Mouse (Mus musculus): ENCODE results near the gene Ank3. TPM values are rescaled to one million over a fixed set of nuclear protein-coding genes. Genes with fewer than 3 reads are reported as not detected.

The Ank3 gene
- total and polyA plus RNA-seq, 2 experiments from 2014 or later, result 23.4 to 64.7 TPM

DNA sequence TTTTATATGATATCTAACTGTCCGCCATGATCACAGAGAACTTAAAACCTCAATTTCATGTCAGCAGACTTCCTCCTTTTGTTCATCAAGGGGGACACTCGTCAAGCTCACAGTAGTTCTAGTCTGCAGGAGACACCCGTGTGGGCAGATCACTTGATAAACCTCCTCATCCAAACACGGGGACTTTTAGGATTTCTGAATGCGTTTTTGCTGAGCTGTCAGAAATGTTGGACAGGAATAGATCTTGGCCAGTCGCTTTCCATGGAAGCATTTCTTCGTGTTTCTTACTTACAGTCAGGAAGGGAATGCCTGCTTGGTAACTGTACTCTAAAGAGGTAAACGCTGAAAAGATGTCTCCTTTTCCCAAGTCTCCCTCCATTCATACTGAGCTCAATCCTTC lies 598.5 kb downstream of the Ank3 start:
- TF ChIP-seq CTCF (IDR thresholded peaks at IDR 0.05; ENCODE audit: low read depth) (no peak), EP300 (IDR thresholded peaks at IDR 0.05; ENCODE audit: low read depth) (no peak)
- DNase-seq (ENCODE audit: low spot score) (no peak), ATAC-seq (ENCODE audit: insufficient read depth, low read depth) (no peak)
- Histone ChIP-seq H3K4me2 (ENCODE audit: low read depth, low read length) (no peak overlapping the region), H3K4me1 (ENCODE audit: control insufficient read depth, insufficient read depth) (no peaks in the 10 kb centered on the region), H3K9ac (replicated peaks; ENCODE audit: low read depth, low read length) (no peak overlapping the region), H3K27ac (ENCODE audit: low read depth) (no peak overlapping the region), H3K27me3 (ENCODE audit: control insufficient read depth, insufficient read depth, low read length) (no peaks in the 10 kb centered on the region), H3K4me3 (ENCODE audit: low read depth, low read length) (no peak overlapping the region), H3K9me3 (replicated peaks; ENCODE audit: control insufficient read depth, low read length) (no peaks in the 10 kb centered on the region), H3K36me3 (replicated peaks; ENCODE audit: control insufficient read depth, insufficient read depth, low read length) (peaks cover 39% of the 10 kb centered on the region)
- 61% methylated on average over 8 of the region's 8 CpGs for WGBS

DNA sequence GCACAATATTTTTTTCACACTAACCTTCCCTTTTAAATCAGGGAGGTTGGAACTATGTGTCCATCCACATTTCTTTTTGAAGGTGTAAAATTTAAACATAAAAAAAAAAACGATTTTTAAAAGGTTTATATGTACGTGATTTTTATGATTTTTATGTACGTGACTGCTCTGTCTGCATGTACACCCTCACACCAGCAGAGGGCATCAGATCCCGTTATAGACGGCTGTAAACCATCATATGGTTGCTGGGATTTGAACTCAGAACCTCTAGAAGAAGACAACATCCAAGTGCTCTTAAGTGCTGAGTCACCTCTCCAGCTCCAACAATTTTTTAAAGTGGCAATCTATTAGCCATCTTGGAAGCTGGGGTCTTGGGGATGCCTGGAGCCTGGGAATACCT lies 605.5 kb downstream of the Ank3 start:
- H3K9ac ChIP-seq (replicated peaks; ENCODE audit: low read depth, low read length), result no peak overlapping the region
- no peaks in the 10 kb centered on the region for H3K4me1 ChIP-seq (ENCODE audit: control insufficient read depth, insufficient read depth)
- no peak overlapping the region for H3K4me2 ChIP-seq (ENCODE audit: low read depth, low read length)
- no peak overlapping the region for H3K27ac ChIP-seq (ENCODE audit: low read depth)
- no peak overlapping the region for H3K4me3 ChIP-seq (ENCODE audit: low read depth, low read length)
- TF ChIP-seq CTCF (IDR thresholded peaks at IDR 0.05; ENCODE audit: low read depth), result no peak
- no peak for TF ChIP-seq EP300 (IDR thresholded peaks at IDR 0.05; ENCODE audit: low read depth)
- 86% methylated on average over 5 of the region's 5 CpGs for WGBS
- peaks cover 42% of the 10 kb centered on the region for H3K36me3 ChIP-seq (replicated peaks; ENCODE audit: control insufficient read depth, insufficient read depth, low read length)
- DNase-seq (ENCODE audit: low spot score), result no peak
- ATAC-seq (ENCODE audit: insufficient read depth, low read depth), result no peak
- H3K27me3 ChIP-seq (ENCODE audit: control insufficient read depth, insufficient read depth, low read length), result no peaks in the 10 kb centered on the region
- H3K9me3 ChIP-seq (replicated peaks; ENCODE audit: control insufficient read depth, low read length), result no peaks in the 10 kb centered on the region

GRCm38 (mm10) chr10:70004831-70005230 lies 606.3 kb downstream of the Ank3 start:
- Histone ChIP-seq H3K27ac (ENCODE audit: low read depth) (no peak overlapping the region), H3K4me2 (ENCODE audit: low read depth, low read length) (no peak overlapping the region), H3K9ac (replicated peaks; ENCODE audit: low read depth, low read length) (no peak overlapping the region), H3K36me3 (replicated peaks; ENCODE audit: control insufficient read depth, insufficient read depth, low read length) (peaks cover 38% of the 10 kb centered on the region), H3K9me3 (replicated peaks; ENCODE audit: control insufficient read depth, low read length) (no peaks in the 10 kb centered on the region), H3K27me3 (ENCODE audit: control insufficient read depth, insufficient read depth, low read length) (no peaks in the 10 kb centered on the region), H3K4me1 (ENCODE audit: control insufficient read depth, insufficient read depth) (no peaks in the 10 kb centered on the region), H3K4me3 (ENCODE audit: low read depth, low read length) (no peak overlapping the region)
- DNase-seq (ENCODE audit: low spot score) (no peak), ATAC-seq (ENCODE audit: insufficient read depth, low read depth) (no peak)
- 95% methylated on average over 15 of the region's 15 CpGs for WGBS
- no peak for TF ChIP-seq CTCF (IDR thresholded peaks at IDR 0.05; ENCODE audit: low read depth)
- no peak for TF ChIP-seq EP300 (IDR thresholded peaks at IDR 0.05; ENCODE audit: low read depth)

GRCm38 (mm10) chr10:70006380-70006779 lies 607.8 kb downstream of the Ank3 start:
- Histone ChIP-seq H3K27ac (ENCODE audit: low read depth) (no peak overlapping the region), H3K9ac (replicated peaks; ENCODE audit: low read depth, low read length) (no peak overlapping the region), H3K4me1 (ENCODE audit: control insufficient read depth, insufficient read depth) (no peaks in the 10 kb centered on the region), H3K9me3 (replicated peaks; ENCODE audit: control insufficient read depth, low read length) (no peaks in the 10 kb centered on the region), H3K36me3 (replicated peaks; ENCODE audit: control insufficient read depth, insufficient read depth, low read length) (peaks cover 33% of the 10 kb centered on the region), H3K4me3 (ENCODE audit: low read depth, low read length) (no peak overlapping the region), H3K4me2 (ENCODE audit: low read depth, low read length) (no peak overlapping the region), H3K27me3 (ENCODE audit: control insufficient read depth, insufficient read depth, low read length) (no peaks in the 10 kb centered on the region)
- ATAC-seq (ENCODE audit: insufficient read depth, low read depth) (no peak), DNase-seq (ENCODE audit: low spot score) (no peak)
- WGBS, result 85% methylated on average over 9 of the region's 9 CpGs
- TF ChIP-seq EP300 (IDR thresholded peaks at IDR 0.05; ENCODE audit: low read depth), result no peak

DNA sequence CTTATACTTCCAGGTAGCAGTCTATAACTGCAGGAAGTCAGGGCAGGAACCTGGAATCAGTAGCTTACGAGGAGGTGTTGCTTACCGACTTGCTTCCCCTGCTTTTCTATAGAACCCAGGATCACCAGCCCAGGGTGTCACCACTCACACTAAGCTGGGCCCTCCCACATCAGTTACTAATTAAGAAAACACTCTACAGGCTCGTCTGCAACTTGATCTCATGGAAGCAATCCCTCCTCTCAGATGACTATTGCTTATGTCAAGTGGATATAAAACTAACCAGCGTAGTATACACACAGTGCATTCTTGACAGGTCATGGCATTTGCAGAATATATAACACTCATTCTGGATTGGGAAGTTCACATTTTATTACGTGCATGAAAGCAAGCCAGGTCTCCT lies 613.2 kb downstream of the Ank3 start:
- peaks cover 37% of the 10 kb centered on the region for H3K36me3 ChIP-seq (replicated peaks; ENCODE audit: control insufficient read depth, insufficient read depth, low read length)

DNA sequence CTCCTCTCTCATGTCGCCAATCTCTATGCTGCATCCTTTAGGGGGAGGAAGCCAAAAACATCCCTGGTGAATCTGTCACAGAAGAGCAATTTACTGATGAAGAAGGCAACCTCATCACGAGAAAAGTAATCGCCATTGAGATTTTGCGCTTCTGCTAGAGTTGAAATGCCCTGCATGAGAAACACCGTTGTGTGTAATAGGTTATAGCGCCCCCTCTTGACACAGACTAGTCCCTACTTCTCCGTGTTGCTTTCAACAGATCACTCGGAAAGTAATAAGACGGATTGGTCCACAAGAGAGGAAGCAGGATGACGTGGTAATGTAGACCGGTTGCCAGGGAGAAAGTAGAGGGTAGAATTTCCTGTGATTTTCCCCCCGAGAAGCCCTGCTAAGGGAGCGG lies 615.4 kb downstream of the Ank3 start:
- Histone ChIP-seq H3K27ac (ENCODE audit: low read depth) (no peak overlapping the region), H3K9ac (replicated peaks; ENCODE audit: low read depth, low read length) (no peak overlapping the region), H3K36me3 (replicated peaks; ENCODE audit: control insufficient read depth, insufficient read depth, low read length) (0 out of 2 replicates have a peak, but pooled peaks cover 26% of the 10 kb centered on the region), H3K9me3 (replicated peaks; ENCODE audit: control insufficient read depth, low read length) (no peaks in the 10 kb centered on the region), H3K4me2 (ENCODE audit: low read depth, low read length) (no peak overlapping the region), H3K4me3 (ENCODE audit: low read depth, low read length) (no peak overlapping the region), H3K4me1 (ENCODE audit: control insufficient read depth, insufficient read depth) (no peaks in the 10 kb centered on the region), H3K27me3 (ENCODE audit: control insufficient read depth, insufficient read depth, low read length) (no peaks in the 10 kb centered on the region)
- 82% methylated on average over 13 of the region's 13 CpGs for WGBS
- no peak for DNase-seq (ENCODE audit: low spot score)
- no peak for ATAC-seq (ENCODE audit: insufficient read depth, low read depth)
- TF ChIP-seq EP300 (IDR thresholded peaks at IDR 0.05; ENCODE audit: low read depth) (no peak), CTCF (IDR thresholded peaks at IDR 0.05; ENCODE audit: low read depth) (no peak)

More for the DNA sequence above, 613.2 kb downstream of the Ank3 start:
- Histone ChIP-seq H3K27me3 (ENCODE audit: control insufficient read depth, insufficient read depth, low read length) (no peaks in the 10 kb centered on the region), H3K9me3 (replicated peaks; ENCODE audit: control insufficient read depth, low read length) (no peaks in the 10 kb centered on the region), H3K4me2 (ENCODE audit: low read depth, low read length) (no peak overlapping the region), H3K4me1 (ENCODE audit: control insufficient read depth, insufficient read depth) (no peaks in the 10 kb centered on the region), H3K27ac (ENCODE audit: low read depth) (no peak overlapping the region), H3K9ac (replicated peaks; ENCODE audit: low read depth, low read length) (no peak overlapping the region), H3K4me3 (ENCODE audit: low read depth, low read length) (no peak overlapping the region)
- TF ChIP-seq EP300 (IDR thresholded peaks at IDR 0.05; ENCODE audit: low read depth) (no peak), CTCF (IDR thresholded peaks at IDR 0.05; ENCODE audit: low read depth) (no peak)
- DNase-seq (ENCODE audit: low spot score), result no peak
- ATAC-seq (ENCODE audit: insufficient read depth, low read depth), result no peak
- 63% methylated on average over 5 of the region's 5 CpGs for WGBS
